Mouse (Mus musculus) skeletal muscle tissue, postnatal 0 days (tissue): ENCODE measurements around the gene Grk4. TPM values are rescaled to one million over a fixed set of nuclear protein-coding genes. Genes with fewer than 3 reads are reported as not detected.

Source experiments
- microRNA counts: library from miRNA; unstranded; fragments of <30 nt; microRNA quantifications from one replicate; lab custom pipeline; 2015
- microRNA-seq, 2 experiments: library from miRNA; unstranded; fragments of <30 nt; microRNA quantifications; one replicate each; pipeline ENCODE4; 2016
- polyA plus RNA-seq: library from polyadenylated mRNA; unstranded; fragments of >200 nt; fragmentation: Nextera tagmentation; extraction: Ambion mirVana; gene quantifications from 2 replicates; pipeline ENCODE4 v1.2.1, GENCODE M21; 2015

The Grk4 gene
- polyA plus RNA-seq = 1.5 and 2.8 TPM in 2 replicates

DNA sequence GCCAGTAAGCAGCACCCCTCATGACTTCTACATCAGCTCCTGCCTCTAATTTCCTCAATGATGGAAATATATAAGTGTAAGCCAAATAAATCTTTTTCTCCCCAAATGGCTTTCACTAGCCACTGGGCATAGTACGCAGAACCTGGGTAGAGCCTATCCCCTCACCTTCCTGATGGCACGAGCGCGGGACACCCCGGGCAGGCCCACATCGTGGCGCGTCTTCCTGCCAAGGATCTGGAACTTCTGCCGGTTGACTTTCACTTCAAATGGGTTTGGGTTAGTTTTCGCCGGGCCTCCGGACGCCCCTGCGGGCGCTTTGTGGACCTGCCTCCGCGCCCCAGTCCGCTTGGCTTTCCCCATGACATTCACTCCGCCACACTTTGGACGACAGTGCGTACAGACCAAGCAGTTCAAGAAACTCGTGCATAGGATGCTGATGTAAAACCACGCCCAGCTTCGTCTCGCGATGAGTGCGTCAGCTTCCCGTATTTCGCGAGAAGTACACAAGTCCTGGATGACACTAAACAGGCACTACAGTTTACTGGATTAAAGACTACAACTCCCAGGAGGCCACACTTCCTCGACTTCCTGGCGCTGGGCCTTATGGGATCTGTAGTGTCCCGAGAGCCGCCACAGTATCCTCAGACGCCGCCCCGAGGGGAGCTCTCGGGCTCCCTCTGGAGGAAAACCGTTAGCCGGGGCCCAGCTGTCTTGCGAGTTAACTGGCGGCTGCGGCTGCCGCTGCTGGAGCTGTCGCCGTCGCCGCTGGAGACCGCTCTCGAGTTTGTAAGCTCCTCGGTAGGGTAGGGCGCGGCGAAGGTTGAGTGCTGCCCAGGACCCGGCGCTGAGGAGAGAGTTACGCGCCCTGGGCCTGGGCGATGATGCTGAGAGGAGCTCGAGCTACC is at the start of gene Grk4, which contains the start of gene Nop14:
Gene Grk4 (plus strand): TSS at position 694 of the 905 bp plus-strand sequence.
Gene Nop14 (minus strand): TSS at position 463 of the 905 bp plus-strand sequence.

DNA sequence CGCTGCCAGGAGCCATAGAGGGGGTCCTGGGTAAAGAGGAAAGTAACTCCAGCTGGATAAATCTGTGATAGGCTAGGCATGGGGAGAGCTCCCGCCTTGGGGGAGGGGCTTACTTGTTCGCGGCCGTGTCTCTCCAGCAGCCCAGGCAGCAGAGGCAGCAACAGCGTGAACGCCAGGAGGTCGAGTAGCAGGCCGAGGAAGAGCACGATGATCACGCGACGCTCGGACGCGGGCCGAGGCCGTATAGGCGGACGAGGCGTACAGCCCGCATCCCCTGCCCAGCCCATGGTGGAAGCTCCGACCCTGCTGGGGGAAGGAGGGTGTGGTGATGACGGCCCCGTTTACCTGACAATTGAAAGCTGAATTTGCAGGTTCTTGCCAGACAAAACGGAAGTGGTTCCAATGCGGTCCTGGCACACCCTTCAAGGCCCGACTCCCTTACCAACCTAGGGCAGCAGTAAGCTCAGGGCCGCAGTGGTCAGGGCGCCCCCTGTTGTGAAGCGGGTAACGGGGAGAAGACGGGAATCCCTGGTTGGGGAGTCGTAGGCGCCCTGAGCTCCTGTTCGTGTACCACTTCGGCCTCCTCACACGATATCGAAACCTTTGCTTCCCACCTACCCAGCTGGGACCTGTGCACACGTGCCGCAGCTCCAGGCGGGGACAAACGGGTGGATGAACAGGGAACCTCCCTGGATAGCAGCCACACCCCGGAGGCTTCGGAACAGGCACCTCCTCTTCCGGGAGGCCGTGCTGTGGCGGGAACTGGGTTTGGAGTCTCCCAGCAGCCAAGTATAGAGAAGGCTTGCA is 23.5 kb upstream of the Grk4 start, which contains the start of gene Mfsd10:
Gene Mfsd10 (minus strand): TSS at position 732 of the 807 bp plus-strand sequence.

DNA sequence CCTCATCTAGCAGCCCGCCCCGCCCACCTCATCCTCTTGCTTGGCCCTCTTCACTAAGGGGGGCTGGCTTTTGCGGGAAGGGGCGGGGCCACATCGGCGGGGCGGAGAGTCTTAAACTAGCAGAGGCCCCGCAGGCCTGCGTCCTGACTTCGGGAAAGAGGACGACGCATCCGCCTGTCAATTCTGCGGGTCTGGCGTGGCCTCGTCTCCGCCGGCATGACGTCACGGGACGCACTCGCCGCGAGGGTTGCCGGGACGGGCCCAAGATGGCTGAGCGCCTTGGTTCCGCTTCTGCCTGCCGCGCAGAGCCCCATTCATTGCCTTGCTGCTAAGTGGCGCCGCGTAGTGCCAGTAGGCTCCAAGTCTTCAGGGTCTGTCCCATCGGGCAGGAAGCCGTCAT is 101.3 kb downstream of the Grk4 start, which contains the start of gene Htt:
Gene Htt (plus strand): TSS at position 232 of the 400 bp plus-strand sequence.

MicroRNAs encoded within 50 kb of the gene (microRNA counts, 519-probe panel; counts per million panel counts)
- 296 counts per million, percentile 58 among the panel's probes with 10 or more counts for microRNA mmu-miR-467g (lab: Ali Mortazavi, UCI)

Small RNAs within 50 kb of the gene (microRNA-seq; reads per million reads assigned to microRNA genes)
- gene Mir467g = 0 reads per million in 2 experiments

Other genes starting within 250 kb of the Grk4 start
- 9.3 and 10.3 TPM in 2 replicates for gene Tnip2, start 146.4 kb upstream of the Grk4 start, polyA plus RNA-seq
- gene Sh3bp2, start 134.5 kb upstream of the Grk4 start, polyA plus RNA-seq = 3.5 and 4.2 TPM in 2 replicates
- 80.9 and 86.0 TPM in 2 replicates for gene Add1, start 86.7 kb upstream of the Grk4 start, polyA plus RNA-seq
- 38.5 and 52.6 TPM in 2 replicates for gene Mfsd10, start 23.2 kb upstream of the Grk4 start, polyA plus RNA-seq
- 11.4 and 12.3 TPM in 2 replicates for gene Nop14, start 231 bp upstream of the Grk4 start, polyA plus RNA-seq
- 2.6 and 2.9 TPM in 2 replicates for gene Htt, start 101.4 kb downstream of the Grk4 start, polyA plus RNA-seq
- 0.11 TPM in 1 of 2 replicates, not detected in the other for gene Msantd1, start 247.6 kb downstream of the Grk4 start, polyA plus RNA-seq